Mouse (Mus musculus) kidney, adult 2 months (tissue): Measurements from ENCODE around the gene Medag. TPM values are rescaled to one million over a fixed set of nuclear protein-coding genes. Genes with fewer than 3 reads are reported as not detected.
A peak's percentile ranks its signal among the peaks of the same experiment; 100 is the strongest.

Source experiments
- DNase-seq: peaks from one replicate; pipeline ENCODE4 v3.0.0; 2021
- H3K27ac ChIP-seq: fragments of 200-500 bp; 2 replicates; pipeline ENCODE4 v1.5.1; 2012; ENCODE audit warnings: low read depth, low read length, control low read depth, inconsistent platforms; ENCODE audit not compliant: insufficient read depth
- H3K27me3 ChIP-seq: fragments of 200-500 bp; replicated peaks from 2 replicates; pipeline ENCODE4 v1.6.1; 2012; ENCODE audit warnings: mild to moderate bottlenecking, moderate library complexity, low read length, inconsistent platforms; ENCODE audit not compliant: control insufficient read depth, insufficient read depth
- H3K36me3 ChIP-seq: fragments of 200-500 bp; 2 replicates; pipeline ENCODE4 v1.6.1; 2012; ENCODE audit warnings: mild to moderate bottlenecking, moderate library complexity, low read length, inconsistent platforms; ENCODE audit not compliant: control insufficient read depth, insufficient read depth
- H3K4me1 ChIP-seq: fragments of 200-500 bp; 2 replicates; pipeline ENCODE4 v1.6.1; 2011; ENCODE audit warnings: low read length; ENCODE audit not compliant: control insufficient read depth, insufficient read depth
- H3K4me3 ChIP-seq: fragments of 200-500 bp; 2 replicates; pipeline ENCODE4 v1.5.1; 2011; ENCODE audit warnings: mild to moderate bottlenecking, low read depth, low read length, control low read depth; ENCODE audit not compliant: insufficient read depth
- CTCF ChIP-seq: fragments of 200-500 bp; conservative IDR thresholded peaks from 2 replicates; pipeline ENCODE4 v1.5.1; 2011; ENCODE audit warnings: low read depth, mild to moderate bottlenecking, control low read depth, low read length, moderate library complexity, mixed read lengths; ENCODE audit not compliant: insufficient read depth, insufficient read length
- POLR2A ChIP-seq: fragments of 200-500 bp; IDR thresholded peaks from one replicate; pipeline ENCODE4 v1.6.1; 2011; ENCODE audit warnings: low read depth, low read length, control low read depth
- WGBS: fragments of 180-500 bp; shearing (Covaris S2); methylation state at CpG from one replicate; pipeline ENCODE4 v1.1.7; 2018; 5-methylcytosine and 5-hydroxymethylcytosine counted together
- polyA plus RNA-seq: library from polyadenylated mRNA; depleted of rRNA; stranded (reverse); fragments of >200 nt; gene quantifications from 2 replicates; pipeline ENCODE4 v1.2.3, GENCODE M21; 2012

Gene Medag
- polyA plus RNA-seq, 1 experiment, result 0.61 TPM

GRCm38 (mm10) chr5:149414369-149415167 is 3.0 kb downstream of the Medag start:
- Histone ChIP-seq H3K36me3 (no peaks in the 10 kb centered on the region), H3K4me1 (no peaks in the 10 kb centered on the region), H3K4me3 (no peak overlapping the region), H3K27ac (no peak overlapping the region), H3K27me3 (no peaks in the 10 kb centered on the region)
- WGBS, result 75% methylated on average over 9 of the region's 9 CpGs
- DNase-seq, result no peak
- TF ChIP-seq CTCF (no peak), POLR2A (no peak)

DNA sequence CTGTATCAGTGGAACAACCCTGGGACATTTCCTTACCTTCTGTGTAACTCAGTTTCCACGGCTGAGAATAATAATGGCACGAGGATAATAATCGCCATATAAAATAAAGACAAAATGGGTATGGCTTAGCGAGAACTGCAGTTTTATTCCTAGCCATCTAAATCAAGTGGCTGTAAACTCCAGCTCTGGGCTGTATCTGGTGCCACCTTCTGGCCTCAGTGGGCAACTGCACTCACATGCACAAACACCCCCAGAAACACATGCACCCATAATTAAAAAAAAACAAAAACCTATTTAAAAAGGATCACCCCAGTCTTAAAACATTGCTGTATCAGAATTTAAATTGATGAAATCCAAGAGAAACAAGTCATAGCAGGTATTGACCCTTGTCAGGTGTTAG is 5.8 kb downstream of the Medag start:
- DNase-seq, result no peak
- H3K27me3 ChIP-seq, result no peaks in the 10 kb centered on the region
- WGBS, result over 99% methylated on average over 4 of the region's 4 CpGs
- H3K4me1 ChIP-seq, result no peaks in the 10 kb centered on the region
- TF ChIP-seq CTCF (0 out of 2 replicates have a peak, but pooled peaks have one; percentile 28), POLR2A (no peak)
- no peaks in the 10 kb centered on the region for H3K36me3 ChIP-seq
- no peak overlapping the region for H3K27ac ChIP-seq
- no peak overlapping the region for H3K4me3 ChIP-seq

- H3K36me3 ChIP-seq, result no peaks in the 10 kb centered on the region
- no peak overlapping the region for H3K4me3 ChIP-seq
- H3K4me1 ChIP-seq, result no peaks in the 10 kb centered on the region
- no peak overlapping the region for H3K27ac ChIP-seq
- WGBS, result 90% methylated on average over 3 of the region's 3 CpGs
- TF ChIP-seq CTCF, result no peak
- no peak for TF ChIP-seq POLR2A
- DNase-seq, result no peak
- no peaks in the 10 kb centered on the region for H3K27me3 ChIP-seq
These were observed 15.0 kb downstream of the Medag start for GRCm38 (mm10) chr5:149426525-149426924.

DNA sequence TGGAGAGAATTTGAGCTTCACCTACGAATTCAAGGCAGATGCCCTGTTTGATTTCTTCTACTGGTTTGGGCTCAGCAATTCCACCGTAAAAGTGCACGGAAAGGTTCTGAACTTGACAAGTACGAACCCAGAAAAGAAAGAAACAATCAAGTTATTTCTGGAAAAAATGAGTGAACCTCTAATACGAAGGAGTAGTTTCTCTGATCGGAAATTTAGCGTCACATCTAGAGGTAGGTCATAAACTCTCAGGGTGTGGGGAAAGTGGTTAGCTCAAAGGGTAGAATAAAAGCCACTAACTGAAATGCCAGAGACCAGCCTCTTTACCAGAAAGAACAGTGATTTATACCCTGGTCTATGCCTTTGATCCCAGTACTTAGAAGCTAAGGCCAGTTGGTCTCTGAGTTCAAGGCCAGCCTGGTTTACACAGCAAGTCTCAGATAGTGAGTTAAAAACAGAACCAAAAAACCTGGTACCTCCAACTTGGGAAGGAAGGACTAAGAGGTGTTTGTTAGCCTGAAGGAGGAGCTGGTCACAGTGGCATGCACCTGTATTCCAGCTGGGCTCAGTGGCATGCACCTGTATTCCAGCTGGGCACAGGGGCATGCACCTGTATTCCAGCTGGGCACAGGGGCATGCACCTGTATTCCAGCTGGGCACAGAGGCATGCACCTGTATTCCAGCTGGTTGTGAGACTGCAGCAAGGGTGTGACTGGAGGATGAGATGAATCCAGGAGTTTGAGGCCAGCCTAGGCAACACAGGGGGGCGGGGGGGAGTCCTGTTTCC is 15.9 kb downstream of the Medag start:
- H3K27ac ChIP-seq, result no peak overlapping the region
- WGBS, result 94% methylated on average over 8 of the region's 8 CpGs

DNA sequence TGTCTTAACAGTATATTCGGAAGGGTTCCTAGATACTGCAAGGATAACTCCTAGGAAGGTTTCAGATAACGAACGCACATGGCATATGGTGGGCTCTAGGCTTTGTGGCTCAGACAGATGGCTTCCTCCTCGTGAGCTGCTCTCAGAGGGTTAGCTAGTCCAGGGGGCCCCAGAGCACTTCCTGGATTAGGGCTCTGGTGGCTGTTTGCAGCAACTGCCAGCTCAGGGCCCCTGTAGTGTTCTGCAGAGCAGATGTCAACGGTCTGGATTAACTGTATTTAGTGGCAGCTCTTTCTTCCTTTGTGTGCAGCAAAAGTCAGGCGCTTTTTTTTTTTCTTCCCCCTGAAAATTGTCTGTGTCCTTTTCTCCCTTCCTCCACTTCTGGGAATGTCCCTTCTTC is 16.8 kb downstream of the Medag start:
- no peak for DNase-seq
- no peak overlapping the region for H3K4me3 ChIP-seq
- H3K27ac ChIP-seq, result no peak overlapping the region
- no peaks in the 10 kb centered on the region for H3K36me3 ChIP-seq
- no peak for TF ChIP-seq POLR2A
- 27% methylated on average over 6 of the region's 6 CpGs for WGBS
- H3K4me1 ChIP-seq, result no peaks in the 10 kb centered on the region
- no peaks in the 10 kb centered on the region for H3K27me3 ChIP-seq

More for the DNA sequence above, 15.9 kb downstream of the Medag start:
- TF ChIP-seq CTCF (no peak), POLR2A (no peak)
- H3K4me3 ChIP-seq, result no peak overlapping the region
- no peaks in the 10 kb centered on the region for H3K27me3 ChIP-seq
- no peak for DNase-seq
- no peaks in the 10 kb centered on the region for H3K4me1 ChIP-seq
- H3K36me3 ChIP-seq, result no peaks in the 10 kb centered on the region

DNA sequence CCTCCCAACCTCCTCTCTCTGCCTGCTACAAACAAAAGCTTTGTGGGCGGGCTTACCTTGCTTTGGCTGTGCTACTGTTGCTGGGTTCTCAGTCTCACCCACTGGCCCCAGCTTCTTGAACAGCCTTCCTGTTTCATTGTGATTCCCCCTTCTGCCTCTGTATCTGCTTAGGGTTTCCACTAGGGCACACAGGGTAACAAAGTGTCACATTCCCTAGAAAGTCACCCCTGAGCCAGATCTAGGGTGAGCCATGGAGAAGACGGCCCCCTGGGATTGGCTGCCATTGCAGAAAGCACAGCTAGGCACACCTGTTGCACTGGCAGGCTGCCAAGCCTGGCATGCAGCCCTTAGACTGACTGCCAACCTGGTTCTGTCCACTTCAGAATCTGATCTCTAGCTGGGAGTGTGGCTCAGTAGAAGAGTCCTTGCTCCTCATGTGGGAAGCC is 17.3 kb downstream of the Medag start:
- H3K27ac ChIP-seq, result no peak overlapping the region
- 39% methylated on average over 2 of the region's 2 CpGs for WGBS
- no peaks in the 10 kb centered on the region for H3K36me3 ChIP-seq
- DNase-seq, result peak; percentile 84
- no peaks in the 10 kb centered on the region for H3K27me3 ChIP-seq
- H3K4me1 ChIP-seq, result no peaks in the 10 kb centered on the region
- H3K4me3 ChIP-seq, result no peak overlapping the region
- TF ChIP-seq CTCF, result no peak
- no peak for TF ChIP-seq POLR2A

DNA sequence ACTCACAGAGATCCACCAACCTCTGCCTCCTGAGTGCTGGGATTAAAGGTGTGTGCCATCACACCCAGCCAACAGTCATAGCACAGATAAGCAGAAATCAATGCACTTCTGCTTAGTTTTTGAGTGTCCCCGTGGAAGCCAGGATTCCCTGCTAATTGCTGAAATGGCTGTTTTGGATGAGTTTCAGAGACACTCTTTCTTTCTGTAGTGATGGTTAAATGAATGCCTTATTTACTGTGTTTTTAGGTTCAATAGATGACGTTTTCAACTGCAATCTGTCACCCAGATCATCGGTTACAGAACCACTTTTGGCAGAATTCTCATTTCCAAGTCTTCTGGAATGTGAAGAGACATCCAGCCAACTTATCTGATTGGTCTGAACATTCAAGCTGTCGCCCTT is 18.0 kb downstream of the Medag start:
- Histone ChIP-seq H3K4me3 (no peak overlapping the region), H3K4me1 (no peaks in the 10 kb centered on the region), H3K36me3 (no peaks in the 10 kb centered on the region), H3K27me3 (no peaks in the 10 kb centered on the region), H3K27ac (no peak overlapping the region)
- TF ChIP-seq CTCF, result no peak
- no peak for TF ChIP-seq POLR2A
- 82% methylated on average over 4 of the region's 4 CpGs for WGBS
- DNase-seq, result no peak
